Mouse (Mus musculus) G1E (cell line): ENCODE results near the gene Btbd18.

Experiments used
- CTCF ChIP-seq: IDR thresholded peaks from 2 replicates; pipeline ENCODE4 v1.5.1; 2012; ENCODE audit warnings: low read depth, low read length, inconsistent platforms, mixed read lengths
- GATA1 ChIP-seq: IDR thresholded peaks from 2 replicates; pipeline ENCODE4 v1.6.1; 2012; ENCODE audit warnings: borderline replicate concordance, low read length, inconsistent platforms, mixed read lengths
- GATA2 ChIP-seq: IDR thresholded peaks from 2 replicates; pipeline ENCODE4 v1.6.1; 2012; ENCODE audit warnings: low read depth, low read length, inconsistent platforms, borderline replicate concordance
- POLR2AphosphoS5 ChIP-seq: IDR thresholded peaks from 2 replicates; pipeline ENCODE4 v1.6.1; 2012; ENCODE audit warnings: low read depth, low read length, inconsistent platforms; ENCODE audit not compliant: insufficient replicate concordance
- TAL1 ChIP-seq: conservative IDR thresholded peaks from 2 replicates; pipeline ENCODE4 v1.6.1; 2012; ENCODE audit warnings: low read depth, low read length, inconsistent platforms, mixed read lengths

GRCm38 (mm10) chr2:84714422-84714810, 55.5 kb downstream of the Btbd18 start:
- TF ChIP-seq CTCF (no peak), GATA1 (no peak), TAL1 (no peak), POLR2AphosphoS5 (no peak), GATA2 (no peak)
